In the genomic region with DNA sequence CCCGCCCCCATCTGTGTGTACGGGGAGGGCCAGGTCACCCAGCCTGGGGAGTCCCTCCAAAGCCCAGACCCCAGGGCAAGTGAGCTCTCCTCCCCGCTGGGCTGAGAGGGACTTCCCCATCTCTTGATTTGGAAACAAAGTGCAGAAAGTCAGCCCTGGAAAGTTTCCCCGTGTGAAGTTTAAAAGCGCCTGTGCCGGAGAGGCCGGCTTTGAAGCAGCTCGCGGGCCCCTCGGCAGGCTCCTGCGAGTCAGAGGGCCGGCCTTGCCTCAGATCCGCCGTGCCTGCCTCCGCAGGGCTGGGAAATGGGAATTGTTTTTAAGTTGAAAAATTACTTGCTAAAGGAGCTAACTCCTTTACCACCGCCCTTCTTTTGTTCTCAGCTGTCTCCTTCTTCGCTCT, we compare ENCODE assay signal across 10 mouse cellular contexts. TPM values are rescaled to one million over a fixed set of nuclear protein-coding genes. Genes with fewer than 3 reads are reported as not detected.
DNase-seq lines count a peak whose midpoint lies in the region; ATAC-seq and TF ChIP-seq lines count a peak whose summit lies in the region.
"Had no signal": no experiment of that assay in that cellular context is flagged by ENCODE, and none has a peak within 500 bp of the region (broad histone marks: within the 10 kb centered on the region; RNA-seq: fewer than 3 reads in every experiment).

No protein-coding gene starts in this region.

- no peaks in the 10 kb centered on the region for H3K9me3 ChIP-seq in lung, embryonic 14.5 days (ENCODE audit: low read depth, low read length)
- H3K9me3 ChIP-seq in embryonic facial prominence, embryonic 10.5 days = no peaks in the 10 kb centered on the region
- no peaks in the 10 kb centered on the region for H3K9me3 ChIP-seq in hindbrain, embryonic 15.5 days
- H3K9me3 ChIP-seq in midbrain, postnatal 0 days (ENCODE audit: low read length) = no peaks in the 10 kb centered on the region

- no peak overlapping the region for H3K4me3 ChIP-seq in lung, embryonic 14.5 days (ENCODE audit: low read depth, low read length)
- peak overlapping the region; percentile 41 for H3K4me3 ChIP-seq in embryonic facial prominence, embryonic 10.5 days
- H3K4me3 ChIP-seq in hindbrain, embryonic 15.5 days = peak overlapping the region; percentile 5; the same call in 1 of the 2 replicates
- H3K4me3 ChIP-seq in midbrain, postnatal 0 days (ENCODE audit: low read depth, low read length) = peak overlapping the region; percentile 12; the same call in 1 of the 2 replicates

- TF ChIP-seq CTCF in lung, embryonic 14.5 days (IDR thresholded peaks at IDR 0.05; ENCODE audit: low read depth) = no peak
- TF ChIP-seq CTCF in midbrain, postnatal 0 days (IDR thresholded peaks at IDR 0.05) = no peak

- ATAC-seq in lung, embryonic 14.5 days (ENCODE audit: insufficient read depth) = no peak
- ATAC-seq in hindbrain, embryonic 15.5 days (ENCODE audit: low FRiP score, low read depth) = no peak
- ATAC-seq in midbrain, postnatal 0 days (ENCODE audit: low FRiP score) = no peak

- peaks cover 86% of the 10 kb centered on the region for H3K27me3 ChIP-seq in lung, embryonic 14.5 days (ENCODE audit: insufficient read depth, low read length)
- H3K27me3 ChIP-seq in embryonic facial prominence, embryonic 10.5 days (replicated peaks; ENCODE audit: low read depth, poor library complexity, severe bottlenecking) = peaks cover 93% of the 10 kb centered on the region
- H3K27me3 ChIP-seq in hindbrain, embryonic 15.5 days = peaks cover 80% of the 10 kb centered on the region
- H3K27me3 ChIP-seq in midbrain, postnatal 0 days (ENCODE audit: insufficient read depth, low read length) = peaks cover 30% of the 10 kb centered on the region

- peak; percentile 44 for DNase-seq in lung, embryonic 14.5 days
- no peak for DNase-seq in lung, postnatal 36 days
- DNase-seq in embryonic facial prominence, embryonic 10.5 days (ENCODE audit: low spot score) = peak; percentile 69
- no peak for DNase-seq in midbrain, postnatal 0 days (ENCODE audit: low spot score)
- no peak for DNase-seq in urinary bladder, postnatal 14 days (ENCODE audit: low spot score)
- no peak for DNase-seq in urinary bladder, postnatal 10 days (ENCODE audit: low spot score)
- no peak for DNase-seq in kidney, postnatal 4 days
- DNase-seq: cerebellum, adult 11-12 months had no signal

- H3K4me2 ChIP-seq in lung, embryonic 14.5 days = no peak overlapping the region
- H3K4me2 ChIP-seq in hindbrain, embryonic 15.5 days = peak overlapping the region; percentile 22
- peak overlapping the region; percentile 23; the same call in 1 of the 2 replicates for H3K4me2 ChIP-seq in midbrain, postnatal 0 days (ENCODE audit: low read depth, low read length, poor library complexity, severe bottlenecking)

- 2% methylated on average over 17 of the region's 17 CpGs for WGBS in lung, embryonic 14.5 days
- WGBS in embryonic facial prominence, embryonic 10.5 days = under 1% methylated on average over 17 of the region's 17 CpGs
- WGBS in hindbrain, embryonic 15.5 days = 2% methylated on average over 17 of the region's 17 CpGs
- WGBS in midbrain, postnatal 0 days = 5% methylated on average over 17 of the region's 17 CpGs

- no peak overlapping the region for H3K9ac ChIP-seq in lung, embryonic 14.5 days
- H3K9ac ChIP-seq in hindbrain, embryonic 15.5 days = no peak overlapping the region
- no peak overlapping the region for H3K9ac ChIP-seq in midbrain, postnatal 0 days (replicated peaks; ENCODE audit: low read length, poor library complexity, severe bottlenecking)

- H3K4me1 ChIP-seq in lung, embryonic 14.5 days (ENCODE audit: insufficient read depth) = no peaks in the 10 kb centered on the region
- H3K4me1 ChIP-seq in embryonic facial prominence, embryonic 10.5 days = peaks cover 26% of the 10 kb centered on the region
- H3K4me1 ChIP-seq in hindbrain, embryonic 15.5 days (replicated peaks) = peaks cover 11% of the 10 kb centered on the region
- H3K4me1 ChIP-seq in midbrain, postnatal 0 days (ENCODE audit: insufficient read depth, low read length) = no peaks in the 10 kb centered on the region

- no peaks in the 10 kb centered on the region for H3K36me3 ChIP-seq in lung, embryonic 14.5 days (ENCODE audit: insufficient read depth)
- no peaks in the 10 kb centered on the region for H3K36me3 ChIP-seq in embryonic facial prominence, embryonic 10.5 days (replicated peaks)
- H3K36me3 ChIP-seq in hindbrain, embryonic 15.5 days = no peaks in the 10 kb centered on the region
- H3K36me3 ChIP-seq in midbrain, postnatal 0 days (ENCODE audit: insufficient read depth, low read length) = no peaks in the 10 kb centered on the region

- no peak overlapping the region for H3K27ac ChIP-seq in lung, embryonic 14.5 days (ENCODE audit: low read depth)
- H3K27ac ChIP-seq in embryonic facial prominence, embryonic 10.5 days (replicated peaks) = no peak overlapping the region; the same call in 1 of the 2 replicates
- H3K27ac ChIP-seq in hindbrain, embryonic 15.5 days (replicated peaks) = no peak overlapping the region
- H3K27ac ChIP-seq in midbrain, postnatal 0 days (ENCODE audit: low read depth, low read length) = no peak overlapping the region

RNA-seq across cellular contexts. Expression of gene Lhx2, which starts 2.5 kb away (rescaled TPM):
- 0.20 and 0.39 TPM in 2 replicates for polyA plus RNA-seq in lung, embryonic 14.5 days (2014; fragmentation: Nextera tagmentation; extraction: Ambion mirVana)
- 17.9 and 19.6 TPM in 2 replicates for polyA plus RNA-seq in embryonic facial prominence, embryonic 10.5 days (2016; fragmentation: Nextera tagmentation; extraction: Ambion mirVana)
- 12.3 and 63.3 TPM in 2 replicates for polyA plus RNA-seq in hindbrain, embryonic 15.5 days (2015; fragmentation: Nextera tagmentation; extraction: Ambion mirVana)
- 77.5 and 90.1 TPM in 2 replicates for total RNA-seq in midbrain, postnatal 0 days (2014; rRNA removed)
- 22.1 and 23.8 TPM in 2 replicates for polyA plus RNA-seq in midbrain, postnatal 0 days (2015; fragmentation: Nextera tagmentation; extraction: Ambion mirVana)
- total RNA-seq: hematopoietic stem cell, adult 5-6 weeks had no signal

RNA-seq across cellular contexts. Expression of gene Dennd1a, which starts 49.4 kb away (rescaled TPM):
- polyA plus RNA-seq in lung, embryonic 14.5 days (2014; fragmentation: Nextera tagmentation; extraction: Ambion mirVana) = 10.2 and 11.5 TPM in 2 replicates
- polyA plus RNA-seq in embryonic facial prominence, embryonic 10.5 days (2016; fragmentation: Nextera tagmentation; extraction: Ambion mirVana) = 12.2 and 13.7 TPM in 2 replicates
- 23.0 and 24.5 TPM in 2 replicates for polyA plus RNA-seq in hindbrain, embryonic 15.5 days (2015; fragmentation: Nextera tagmentation; extraction: Ambion mirVana)
- total RNA-seq in midbrain, postnatal 0 days (2014; rRNA removed) = 51.1 and 62.3 TPM in 2 replicates
- polyA plus RNA-seq in midbrain, postnatal 0 days (2015; fragmentation: Nextera tagmentation; extraction: Ambion mirVana) = 15.1 and 15.9 TPM in 2 replicates

Comparison
In these comparisons a context has a peak if more than half of its experiments do, and no peak if none do; other contexts are left out.
1. DNase-seq: peak in lung, embryonic 14.5 days (single experiment) and embryonic facial prominence, embryonic 10.5 days (single experiment); none in lung, postnatal 36 days (single experiment), midbrain, postnatal 0 days (single experiment), urinary bladder, postnatal 14 days (single experiment), urinary bladder, postnatal 10 days (single experiment) and kidney, postnatal 4 days (0 of 2).